Mouse (Mus musculus) lung, postnatal 36 days (tissue): Measurements from ENCODE around the gene Eif2d.

ENCODE experiments used
- DNase-seq: peaks from one replicate; pipeline ENCODE4 v3.0.0; 2022; ENCODE audit warnings: mixed read lengths

Eif2d gene

GRCm38 (mm10) chr1:131153018-131153629, at the start of gene Eif2d:
Gene Eif2d (plus strand): TSS chr1:131153181.
- DNase-seq = peak; percentile 93

GRCm38 (mm10) chr1:131103776-131104424, 49.1 kb upstream of the Eif2d start:
- DNase-seq = peak; percentile 44

- DNase-seq = peak; percentile 87
Observed at GRCm38 (mm10) chr1:131107575-131108308, 45.2 kb upstream of the Eif2d start.

- peak; percentile 64 for DNase-seq
Observed at GRCm38 (mm10) chr1:131110525-131111106, 42.4 kb upstream of the Eif2d start.

GRCm38 (mm10) chr1:131112576-131112975, 40.4 kb upstream of the Eif2d start:
- DNase-seq = peak; percentile 89

- DNase-seq = peak; percentile 82
Observed at GRCm38 (mm10) chr1:131115932-131116331, 37.0 kb upstream of the Eif2d start.

- no peak for DNase-seq
Observed at GRCm38 (mm10) chr1:131116430-131117011, 36.5 kb upstream of the Eif2d start.

GRCm38 (mm10) chr1:131118530-131118929, 34.5 kb upstream of the Eif2d start:
- peak; percentile 56 for DNase-seq

- peak; percentile 81 for DNase-seq
Observed at GRCm38 (mm10) chr1:131119026-131119425, 34.0 kb upstream of the Eif2d start.

- peak; percentile 67 for DNase-seq
Observed at GRCm38 (mm10) chr1:131121987-131122386, 31.0 kb upstream of the Eif2d start.

- no peak for DNase-seq
Observed at GRCm38 (mm10) chr1:131123522-131124265, 29.3 kb upstream of the Eif2d start.

- DNase-seq = no peak
Observed at GRCm38 (mm10) chr1:131125987-131126744, 26.8 kb upstream of the Eif2d start.

GRCm38 (mm10) chr1:131134231-131134630, 18.8 kb upstream of the Eif2d start:
- DNase-seq = no peak

- DNase-seq = peak; percentile 58
Observed at GRCm38 (mm10) chr1:131134942-131135522, 17.9 kb upstream of the Eif2d start.

GRCm38 (mm10) chr1:131135960-131136629, 16.9 kb upstream of the Eif2d start:
- no peak for DNase-seq

GRCm38 (mm10) chr1:131137111-131137510, 15.9 kb upstream of the Eif2d start:
- DNase-seq = no peak

- no peak for DNase-seq
Observed at GRCm38 (mm10) chr1:131137717-131138118, 15.3 kb upstream of the Eif2d start.

GRCm38 (mm10) chr1:131138191-131139016, 14.6 kb upstream of the Eif2d start, which contains the start of gene Dyrk3:
Gene Dyrk3 (minus strand): TSS chr1:131138340.
- DNase-seq = peak; percentile 94
